Mouse (Mus musculus) kidney, adult 2 months (tissue): ENCODE measurements around the gene Gipr.

Experiments
- CTCF ChIP-seq: fragments of 200-500 bp; conservative IDR thresholded peaks from 2 replicates; pipeline ENCODE4 v1.5.1; 2011; ENCODE audit warnings: low read depth, mild to moderate bottlenecking, control low read depth, low read length, moderate library complexity, mixed read lengths; ENCODE audit not compliant: insufficient read depth, insufficient read length
- POLR2A ChIP-seq: fragments of 200-500 bp; IDR thresholded peaks from one replicate; pipeline ENCODE4 v1.6.1; 2011; ENCODE audit warnings: low read depth, low read length, control low read depth

- TF ChIP-seq CTCF (peak; percentile 38; the same call in 1 of the 2 replicates), POLR2A (no peak)
These were observed 10.0 kb downstream of the Gipr start for GRCm38 (mm10) chr7:19155825-19156475.
